Mouse (Mus musculus) heart, postnatal 0 days (tissue): ENCODE measurements around the gene Tfap4.

Experiments used
- CTCF ChIP-seq: IDR thresholded peaks from 2 replicates; pipeline ENCODE4 v1.5.1; 2016; ENCODE audit warnings: antibody characterized with exemption, control low read depth, low read depth
- EP300 ChIP-seq: IDR thresholded peaks from 2 replicates; pipeline ENCODE4 v1.6.1; 2016; ENCODE audit warnings: antibody characterized with exemption, low read depth

DNA sequence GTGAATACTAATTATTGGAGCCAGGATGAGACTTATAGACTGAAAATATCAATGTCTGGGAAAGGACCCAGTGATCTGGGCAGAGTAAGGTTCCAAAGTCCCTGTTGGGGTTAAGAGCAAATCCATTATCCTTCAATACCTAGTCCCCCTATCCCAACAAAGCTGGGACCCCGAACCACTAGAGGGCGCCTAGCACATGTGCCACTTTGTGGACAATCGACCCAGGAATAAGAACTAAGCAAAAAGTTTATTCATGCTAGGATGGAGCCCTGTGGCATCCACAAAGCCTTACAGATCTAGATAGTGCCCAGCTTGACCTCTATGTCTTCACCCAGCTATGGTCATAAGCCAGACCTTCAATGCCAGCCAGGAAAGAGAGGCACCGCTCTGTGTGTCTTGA is 8.3 kb upstream of the Tfap4 start:
- TF ChIP-seq CTCF, result peak; percentile 94
- no peak for TF ChIP-seq EP300
